Mouse (Mus musculus): ENCODE results near the gene Evi5.

Gene Evi5

DNA sequence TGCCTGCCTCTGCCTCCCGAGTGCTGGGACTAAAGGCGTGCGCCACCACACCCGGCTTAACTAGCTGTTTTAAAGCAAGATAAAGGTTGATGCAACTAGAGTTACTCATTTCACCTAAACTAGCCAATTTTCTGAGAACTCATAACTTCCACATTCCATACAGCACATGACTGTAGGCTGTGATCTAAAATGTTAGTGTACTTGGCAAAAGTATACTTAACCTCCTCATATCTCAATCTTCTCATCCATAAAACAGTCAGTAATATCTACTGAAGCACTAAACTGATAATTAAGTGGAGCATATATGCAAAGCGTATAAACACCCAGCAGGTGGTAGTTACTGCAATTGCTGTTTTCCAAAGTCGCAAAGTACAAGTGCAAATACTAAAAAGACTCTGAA lies 1.6 kb downstream of the Evi5 start:
- no peak for DNase-seq (ENCODE audit: low read depth, low spot score)

GRCm38 (mm10) chr5:107869701-107870100 lies 5.2 kb downstream of the Evi5 start:
- no peak for DNase-seq (ENCODE audit: low read depth, low spot score)

DNA sequence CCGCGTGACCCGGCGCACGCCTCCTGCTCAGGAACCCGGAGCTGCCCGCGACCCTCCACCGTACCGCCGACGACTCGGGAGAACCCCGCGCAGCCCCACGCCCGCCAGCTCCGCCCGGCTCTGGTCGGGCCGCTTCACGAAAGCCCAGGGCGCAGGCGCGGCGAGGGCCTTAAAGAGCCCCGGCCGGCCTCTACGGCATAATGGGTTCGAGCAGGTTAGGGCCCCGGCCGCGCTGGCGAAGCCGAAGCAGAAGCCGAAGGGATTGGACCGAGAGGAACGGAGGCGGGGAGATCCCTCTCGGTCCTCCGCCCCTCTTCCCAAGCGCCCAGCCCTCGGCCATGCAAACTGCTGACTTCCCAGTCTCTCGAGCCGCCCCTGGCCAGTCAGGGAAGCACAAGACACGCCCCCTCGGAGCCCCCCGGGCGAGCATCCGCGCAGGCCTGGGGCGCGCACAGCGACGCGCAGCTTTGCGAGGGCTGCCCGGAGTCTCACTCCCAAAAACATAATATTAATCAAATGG lies 5.9 kb downstream of the Evi5 start:
- DNase-seq (ENCODE audit: low read depth, low spot score) = peak; percentile 81

GRCm38 (mm10) chr5:107867970-107868904 lies 6.7 kb downstream of the Evi5 start:
- no peak for DNase-seq (ENCODE audit: low read depth, low spot score)

GRCm38 (mm10) chr5:107866127-107867126 lies 8.5 kb downstream of the Evi5 start:
- no peak for DNase-seq (ENCODE audit: low read depth, low spot score)

DNA sequence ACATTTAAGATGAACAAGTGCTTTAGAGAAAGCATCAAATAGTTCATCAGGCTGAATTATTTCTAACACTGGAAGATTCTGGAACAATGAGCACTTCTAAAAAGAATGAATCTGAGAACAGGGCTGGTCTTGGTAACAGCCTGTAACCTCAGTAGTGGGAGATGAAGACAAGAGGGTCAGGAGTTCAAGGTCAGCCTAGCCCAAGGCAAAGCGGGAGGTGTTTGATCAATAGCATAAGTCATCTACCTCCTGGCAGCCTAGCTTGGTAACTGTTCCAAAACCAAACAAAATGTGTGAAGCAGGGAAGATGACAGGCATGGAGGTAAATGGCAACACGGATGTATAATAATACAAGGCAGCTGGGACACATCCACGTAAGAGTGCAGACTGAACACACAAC lies 10.9 kb downstream of the Evi5 start:
- DNase-seq (ENCODE audit: low read depth, low spot score) = no peak

GRCm38 (mm10) chr5:107858963-107859362 lies 15.9 kb downstream of the Evi5 start:
- no peak for DNase-seq (ENCODE audit: low read depth, low spot score)

GRCm38 (mm10) chr5:107855546-107855945 lies 19.4 kb downstream of the Evi5 start:
- DNase-seq (ENCODE audit: low read depth, low spot score) = no peak

DNA sequence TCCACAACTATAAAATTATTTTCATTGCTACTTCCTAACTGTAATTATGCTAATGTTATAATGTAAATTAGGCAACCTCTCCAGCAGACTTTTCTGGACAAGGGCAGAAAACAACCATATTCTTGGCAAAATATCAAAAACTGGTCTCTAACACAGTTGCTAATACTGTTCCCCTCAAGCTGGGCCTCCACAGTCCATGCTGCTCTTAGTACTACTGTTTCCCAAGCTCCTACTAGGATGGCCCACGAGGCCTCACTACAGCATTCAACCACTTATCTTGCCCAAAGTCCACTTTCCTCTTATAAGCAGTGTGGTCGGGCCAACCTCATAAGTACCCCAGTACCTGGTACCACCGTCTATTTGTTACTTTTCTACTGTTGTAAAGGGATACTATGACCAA lies 20.4 kb downstream of the Evi5 start:
- no peak for DNase-seq (ENCODE audit: low read depth, low spot score)

DNA sequence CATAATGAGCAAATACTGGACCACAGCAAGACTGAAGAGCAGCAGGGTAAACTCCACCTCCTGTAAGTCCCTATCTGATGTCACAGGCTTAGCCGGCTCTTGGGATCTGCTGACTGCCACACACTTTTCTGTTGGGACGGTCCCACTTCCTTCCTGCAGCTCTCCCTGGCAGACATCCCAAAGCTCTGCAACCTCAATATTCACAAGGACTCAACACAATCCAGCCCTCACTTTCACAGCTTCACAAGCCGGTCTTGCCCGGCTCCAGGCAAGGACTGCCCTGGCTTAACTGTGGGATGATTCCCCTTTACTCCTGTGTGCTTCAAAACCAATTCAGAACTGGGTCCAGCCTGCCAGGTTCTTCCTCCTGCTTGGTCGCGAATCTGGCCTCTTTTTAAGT lies 21.1 kb downstream of the Evi5 start:
- DNase-seq (ENCODE audit: low read depth, low spot score) = no peak

GRCm38 (mm10) chr5:107848964-107849363 lies 25.9 kb downstream of the Evi5 start:
- no peak for DNase-seq (ENCODE audit: low read depth, low spot score)

DNA sequence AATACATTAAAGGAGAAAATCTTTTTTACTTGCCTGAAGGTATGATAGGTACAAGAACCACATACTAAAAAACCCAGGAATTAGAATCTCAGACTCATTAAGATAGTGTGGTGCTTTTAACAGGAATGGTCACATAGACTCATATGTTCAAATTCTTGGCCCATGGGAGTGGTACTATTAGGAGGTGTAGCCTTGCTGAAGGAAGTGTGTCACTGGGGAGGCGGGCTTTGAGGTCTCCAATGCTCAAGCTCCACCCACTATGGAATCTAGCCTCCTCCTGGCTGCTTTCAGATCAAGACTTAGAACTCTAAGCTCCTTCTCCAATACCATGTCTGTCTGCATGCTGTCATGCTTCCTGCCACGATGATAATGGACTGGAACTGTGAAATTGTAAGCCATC lies 27.1 kb downstream of the Evi5 start:
- no peak for DNase-seq (ENCODE audit: low read depth, low spot score)

DNA sequence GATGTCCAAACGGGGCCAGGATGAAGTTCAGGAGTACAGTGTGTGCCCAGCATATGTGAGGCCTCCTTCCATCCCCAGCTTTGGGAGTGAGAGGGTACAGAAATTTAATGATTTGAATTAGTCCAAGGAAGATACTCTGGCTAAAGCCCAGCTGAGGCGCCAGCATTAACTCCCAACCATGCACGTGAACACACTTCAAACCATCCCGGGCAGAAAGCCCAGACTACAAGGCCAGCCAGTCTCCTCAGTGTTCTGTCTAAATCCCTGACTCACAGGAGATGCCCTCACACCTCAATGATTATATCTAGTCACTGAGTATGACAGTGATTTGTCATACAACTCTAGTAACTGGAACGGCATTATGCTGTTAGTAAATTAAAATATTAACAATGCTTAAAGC lies 27.6 kb downstream of the Evi5 start:
- no peak for DNase-seq (ENCODE audit: low read depth, low spot score)

GRCm38 (mm10) chr5:107840549-107841238 lies 34.2 kb downstream of the Evi5 start:
- no peak for DNase-seq (ENCODE audit: low read depth, low spot score)

- no peak for DNase-seq (ENCODE audit: low read depth, low spot score)
Observed at GRCm38 (mm10) chr5:107838891-107839644, 35.8 kb downstream of the Evi5 start.

- DNase-seq (ENCODE audit: low read depth, low spot score) = no peak
Observed at GRCm38 (mm10) chr5:107834287-107834686, 40.6 kb downstream of the Evi5 start.

DNA sequence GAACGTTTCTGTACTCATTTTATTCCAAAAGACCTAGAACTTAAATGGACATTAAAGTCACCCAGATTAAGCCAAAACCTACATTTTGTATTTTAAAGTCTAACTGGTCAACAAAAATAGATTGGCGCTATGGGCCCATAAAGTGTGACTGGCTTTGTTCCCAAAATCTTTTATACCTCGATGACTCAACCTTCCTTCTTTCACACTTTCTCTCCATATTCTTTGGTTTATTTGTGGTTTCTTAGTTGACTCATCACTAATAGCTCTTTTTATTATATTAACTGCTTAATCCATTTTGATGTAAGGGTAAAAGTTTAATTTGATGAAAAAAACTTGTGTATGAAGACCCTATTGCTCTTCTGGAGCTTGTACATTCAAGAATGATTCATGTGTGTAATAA lies 43.6 kb downstream of the Evi5 start:
- DNase-seq (ENCODE audit: low read depth, low spot score) = no peak

DNA sequence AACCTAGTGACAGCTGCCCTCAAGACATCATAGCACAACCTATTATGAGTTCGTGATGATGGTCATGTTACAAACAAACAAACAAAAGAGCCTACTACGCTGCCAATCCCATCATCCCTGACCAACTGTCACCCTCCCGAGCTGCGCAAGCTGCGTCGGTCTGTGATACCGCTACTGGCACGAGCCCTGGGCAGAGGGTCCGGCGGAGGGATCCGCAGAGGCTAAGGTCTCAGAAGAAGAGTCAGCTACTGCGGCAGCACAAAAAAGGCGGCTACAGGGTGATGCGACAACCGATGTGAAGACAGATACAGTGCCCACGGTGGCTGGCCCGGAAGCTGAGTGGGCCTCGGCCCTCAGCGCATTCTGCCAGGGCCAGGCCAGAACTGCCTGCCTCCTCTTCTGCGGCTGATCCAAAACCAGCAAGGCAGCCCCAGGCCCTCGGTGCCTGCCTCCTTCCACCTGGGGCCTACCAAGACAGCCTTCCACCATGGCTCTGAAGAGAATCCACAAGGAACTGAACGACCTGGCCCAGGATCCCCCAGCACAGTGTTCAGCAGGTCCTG lies 44.8 kb downstream of the Evi5 start, which contains the start of gene Ube2d2b:
Ube2d2b (plus strand) TSS at position 102 of the 563 bp plus-strand sequence.
- no peak for DNase-seq (ENCODE audit: low read depth, low spot score)

- DNase-seq (ENCODE audit: low read depth, low spot score) = no peak
Observed at GRCm38 (mm10) chr5:107822521-107822920, 52.4 kb downstream of the Evi5 start.

GRCm38 (mm10) chr5:107814651-107815050 lies 60.3 kb downstream of the Evi5 start:
- no peak for DNase-seq (ENCODE audit: low read depth, low spot score)
